Mouse (Mus musculus): ENCODE measurements around the gene Hist3h2ba. TPM values are rescaled to one million over a fixed set of nuclear protein-coding genes. Genes with fewer than 3 reads are reported as not detected.
"Not testable (repeated sequence)": the region's sequence is repeated elsewhere in the genome, so short reads cannot be mapped to it uniquely, and the experiment has no call there.

Gene Hist3h2ba
- total RNA-seq, 2 experiments from 2014 or later = 9.8 to 17.0 TPM

- peak; percentile 83 to 90 for DNase-seq (ENCODE audit: low spot score in 2 of 2)
These were observed 10.2 kb upstream of the Hist3h2ba start, which contains the start of gene Rnf187 for GRCm38 (mm10) chr11:58938322-58939087. Rnf187 (minus strand) TSS chr11:58938916.

- no peak for DNase-seq (ENCODE audit: low spot score in 2 of 2)
These were observed 9.7 kb upstream of the Hist3h2ba start for GRCm38 (mm10) chr11:58939088-58939439.

- DNase-seq (ENCODE audit: low spot score in 2 of 2) = no peak
These were observed 4.6 kb upstream of the Hist3h2ba start for GRCm38 (mm10) chr11:58944136-58944535.

GRCm38 (mm10) chr11:58947306-58947705 is 1.4 kb upstream of the Hist3h2ba start:
- no peak for DNase-seq (ENCODE audit: low spot score in 2 of 2)

- DNase-seq (ENCODE audit: low spot score in 2 of 2) = no peak
These were observed 757 bp upstream of the Hist3h2ba start for GRCm38 (mm10) chr11:58947798-58948528.

- no peak for DNase-seq (ENCODE audit: low spot score in 2 of 2)
These were observed 1.0 kb downstream of the Hist3h2ba start for GRCm38 (mm10) chr11:58949480-58950431.

GRCm38 (mm10) chr11:58951210-58951609 is 2.5 kb downstream of the Hist3h2ba start:
- DNase-seq (ENCODE audit: low spot score in 2 of 2) = no peak

GRCm38 (mm10) chr11:58953351-58954169 is 4.8 kb downstream of the Hist3h2ba start:
- peak in 1 of 2 experiments; percentile 38 for DNase-seq (ENCODE audit: low spot score in 2 of 2)

GRCm38 (mm10) chr11:58954170-58954419 is 5.4 kb downstream of the Hist3h2ba start:
- not testable (repeated sequence) for DNase-seq (ENCODE audit: low spot score in 2 of 2)

GRCm38 (mm10) chr11:58954420-58955142 is 5.9 kb downstream of the Hist3h2ba start, which contains the start of the genes Hist3h2a and Trim17:
Hist3h2a (plus strand) TSS chr11:58954685.
Trim17 (plus strand) TSS chr11:58954685.
- DNase-seq (ENCODE audit: low spot score in 2 of 2) = peak; percentile 61 to 85

GRCm38 (mm10) chr11:58955143-58955867 is 6.6 kb downstream of the Hist3h2ba start:
- no peak for DNase-seq (ENCODE audit: low spot score in 2 of 2)

- no peak for DNase-seq (ENCODE audit: low spot score in 2 of 2)
These were observed 7.1 kb downstream of the Hist3h2ba start for GRCm38 (mm10) chr11:58955868-58956257.

GRCm38 (mm10) chr11:58957226-58957914 is 8.7 kb downstream of the Hist3h2ba start:
- DNase-seq (ENCODE audit: low spot score in 2 of 2) = no peak

GRCm38 (mm10) chr11:58958536-58958935 is 9.8 kb downstream of the Hist3h2ba start:
- no peak for DNase-seq (ENCODE audit: low spot score in 2 of 2)

GRCm38 (mm10) chr11:58959186-58959825 is 10.6 kb downstream of the Hist3h2ba start:
- no peak for DNase-seq (ENCODE audit: low spot score in 2 of 2)

- DNase-seq (ENCODE audit: low spot score in 2 of 2) = peak in 1 of 2 experiments; percentile 71
These were observed 11.3 kb downstream of the Hist3h2ba start for GRCm38 (mm10) chr11:58959921-58960465.

GRCm38 (mm10) chr11:58961364-58962177 is 12.9 kb downstream of the Hist3h2ba start:
- DNase-seq (ENCODE audit: low spot score in 2 of 2) = peak in 1 of 2 experiments; percentile 17

Data from gastrocnemius, postnatal 4 days (tissue).